Mouse (Mus musculus): ENCODE results near the gene Kti12. TPM values are rescaled to one million over a fixed set of nuclear protein-coding genes. Genes with fewer than 3 reads are reported as not detected.

The Kti12 gene
- 23.3 and 51.2 TPM in 2 replicates for polyA plus RNA-seq (2012; rRNA removed; ENCODE audit: low replicate concordance)

GRCm38 (mm10) chr4:108847715-108848504 lies at the start of gene Kti12:
Gene Kti12, plus strand, starts transcription at chr4:108847785.

DNA sequence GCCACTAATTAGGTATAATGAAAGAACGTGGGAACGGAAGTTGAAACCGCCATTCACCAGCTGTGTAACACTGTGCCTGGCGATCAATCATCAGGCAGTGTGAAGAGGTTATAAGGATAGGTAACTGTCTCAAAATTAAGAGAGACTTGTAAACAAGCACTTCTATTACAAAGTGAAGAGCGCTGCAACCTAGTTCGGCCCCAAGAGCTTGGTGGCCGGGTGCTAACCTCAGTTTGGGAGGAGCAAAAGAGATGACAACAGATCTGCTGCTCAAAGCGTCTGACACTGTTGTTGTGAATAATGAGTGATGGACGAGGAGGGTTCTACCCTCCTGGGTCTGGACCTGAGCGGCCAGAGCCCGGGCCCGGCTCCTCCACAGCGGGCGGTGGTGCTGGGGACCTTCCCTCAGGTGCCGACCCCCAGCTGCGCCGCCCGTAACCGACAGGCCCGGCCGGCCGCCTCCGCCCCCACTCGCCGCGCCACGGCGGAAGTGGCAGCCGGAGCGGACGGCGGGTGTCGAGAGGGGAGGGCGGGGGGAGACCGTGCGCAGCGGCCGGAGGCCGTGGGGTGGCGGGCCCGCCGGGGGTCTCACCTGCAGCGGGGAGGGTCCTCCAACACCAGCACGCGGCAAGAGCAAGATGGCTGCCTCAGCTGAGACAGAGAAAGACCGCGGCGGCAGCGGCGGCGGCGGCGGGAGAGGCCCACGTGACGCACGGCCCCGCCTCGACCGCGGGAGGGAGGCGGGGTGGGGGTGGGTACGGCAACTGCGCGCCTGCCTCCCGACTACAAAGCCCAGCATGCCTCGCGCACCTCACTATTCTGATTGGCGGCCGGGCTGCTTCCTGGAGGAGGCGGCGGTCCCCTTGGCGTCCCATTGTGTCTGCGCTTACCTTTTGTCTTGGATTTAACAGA lies 14.4 kb upstream of the Kti12 start, which contains the start of gene Btf3l4:
Btf3l4 (minus strand) TSS at position 699 of the 912 bp plus-strand sequence.

DNA sequence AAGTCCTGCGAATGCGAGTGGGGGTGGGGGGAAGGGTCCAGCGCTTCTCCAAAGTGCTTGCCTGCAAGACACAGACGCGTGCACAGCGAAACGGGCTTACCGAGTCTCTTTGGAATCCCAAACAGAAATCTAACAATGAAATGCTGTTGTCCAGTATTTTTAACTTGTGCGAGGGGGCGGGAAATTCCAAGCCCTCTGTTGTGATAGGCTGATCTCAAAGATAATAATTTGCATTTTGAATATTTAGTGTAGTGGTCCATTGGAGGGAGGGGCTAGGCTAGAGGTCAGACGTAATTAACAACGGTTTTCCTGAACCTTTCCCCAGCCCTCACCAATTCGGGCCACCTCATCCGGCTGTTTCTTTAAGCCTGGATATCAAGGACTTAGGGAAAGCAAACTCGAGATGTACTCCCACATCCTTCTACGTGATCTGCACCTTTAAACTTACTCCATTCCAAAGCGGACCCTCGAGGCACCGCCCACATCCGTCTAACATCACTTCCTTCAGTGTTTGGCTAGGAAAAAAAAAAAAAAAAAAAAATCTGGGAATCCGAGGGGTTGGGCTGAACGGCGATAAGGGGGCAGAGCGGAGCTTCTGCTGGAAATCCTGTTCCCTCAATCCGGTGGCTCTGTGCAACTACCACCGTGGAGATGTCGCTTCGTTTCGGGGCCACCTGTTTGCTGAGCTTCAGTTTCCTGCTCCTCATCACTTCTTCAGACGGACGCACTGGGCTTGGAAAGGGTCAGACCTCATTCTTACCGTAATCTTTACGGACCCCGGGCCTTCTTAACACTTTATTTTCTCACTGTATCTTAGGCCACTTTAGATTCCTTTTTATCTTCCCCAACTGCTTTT lies 13.2 kb upstream of the Kti12 start, which contains the start of gene Txndc12:
Txndc12 (plus strand) TSS at position 487 of the 856 bp plus-strand sequence.

GRCm38 (mm10) chr4:108848505-108848848 lies 892 bp downstream of the Kti12 start, which contains the start of gene A730015C16Rik:
Gene A730015C16Rik, minus strand, starts transcription at chr4:108848619.

DNA sequence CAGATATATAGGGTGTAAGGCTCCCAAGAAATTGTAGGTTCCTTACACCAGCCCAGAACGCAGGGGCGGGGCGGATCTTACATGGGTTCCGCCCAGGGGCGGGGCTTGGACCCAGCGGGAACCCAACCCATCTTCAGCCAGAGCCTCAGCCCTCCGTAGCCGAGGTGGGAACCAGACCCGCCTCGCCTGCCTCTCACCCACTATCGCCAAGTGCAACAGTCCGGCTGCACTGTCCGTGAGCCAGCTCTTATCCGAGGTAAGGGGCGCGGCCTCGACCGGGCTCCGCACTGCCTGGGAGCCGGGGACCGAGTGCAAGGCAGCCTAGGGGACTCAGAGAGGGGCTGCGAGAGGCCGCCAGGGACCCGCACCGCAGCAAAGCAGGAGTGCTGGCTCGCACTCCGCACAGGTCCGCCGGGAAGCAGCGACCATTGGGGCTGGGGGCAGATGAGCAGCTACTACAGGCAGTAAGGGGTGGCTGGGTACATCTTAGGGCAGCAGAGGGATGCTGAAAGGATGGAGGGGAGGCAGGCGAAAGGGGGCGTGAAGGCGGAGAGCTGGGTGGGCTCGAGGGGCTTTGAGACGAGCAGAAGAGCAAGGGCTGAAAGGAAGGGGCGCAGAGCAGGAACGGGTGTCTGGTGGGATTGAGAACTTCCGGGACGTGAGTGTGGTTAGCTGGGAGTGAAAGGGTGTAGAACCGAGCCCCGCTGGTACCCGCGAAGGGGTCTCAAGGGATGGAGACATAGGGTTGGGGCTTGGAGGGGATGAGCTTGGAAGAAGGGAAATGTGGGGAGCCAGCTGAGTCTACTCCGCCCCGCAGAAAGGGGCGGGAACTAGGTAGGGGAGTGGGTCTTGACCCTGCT lies 31.6 kb downstream of the Kti12 start, which contains the start of gene Rab3b:
Rab3b (plus strand) TSS at position 101 of the 860 bp plus-strand sequence.

Other genes starting within 250 kb of the Kti12 start
- gene Cc2d1b, start 227.8 kb upstream of the Kti12 start, polyA plus RNA-seq (2012; rRNA removed; ENCODE audit: low replicate concordance) = 31.0 and 51.6 TPM in 2 replicates
- 0.08 and 0.10 TPM in 2 replicates for gene 3110021N24Rik, start 128.1 kb upstream of the Kti12 start, polyA plus RNA-seq (2012; rRNA removed; ENCODE audit: low replicate concordance)
- gene Zfyve9, start 67.0 kb upstream of the Kti12 start, polyA plus RNA-seq (2012; rRNA removed; ENCODE audit: low replicate concordance) = 6.1 and 9.8 TPM in 2 replicates
- gene Btf3l4, start 14.2 kb upstream of the Kti12 start, polyA plus RNA-seq (2012; rRNA removed; ENCODE audit: low replicate concordance) = 16.3 and 18.1 TPM in 2 replicates
- 28.2 and 28.7 TPM in 2 replicates for gene Txndc12, start 13.2 kb upstream of the Kti12 start, polyA plus RNA-seq (2012; rRNA removed; ENCODE audit: low replicate concordance)
- 0.16 TPM in 1 of 2 replicates, not detected in the other for gene A730015C16Rik, start 834 bp downstream of the Kti12 start, polyA plus RNA-seq (2012; rRNA removed; ENCODE audit: low replicate concordance)
- gene Rab3b, start 31.3 kb downstream of the Kti12 start, polyA plus RNA-seq (2012; rRNA removed; ENCODE audit: low replicate concordance) = 0.56 and 2.6 TPM in 2 replicates
- gene Nrd1, start 152.9 kb downstream of the Kti12 start, polyA plus RNA-seq (2012; rRNA removed; ENCODE audit: low replicate concordance) = 41.9 and 45.2 TPM in 2 replicates